Mouse (Mus musculus) v-Abl transformed pro-B cells (cell line): ENCODE measurements at regions not wholly inside any gene's neighbourhood (a gene's known extent, or its start where the extent isn't known, plus 50 kb on each side); places are given as distances from the start of the nearest gene placed in this dataset.

Source experiments
- in situ Hi-C, 2 experiments: fragments of 400-800 bp; cut with MboI; formaldehyde crosslinking; loops; one replicate each; pipeline ENCODE4 v1.15.1; 2025; ENCODE audit not compliant: unreplicated experiment in 2 of 2

DNA sequence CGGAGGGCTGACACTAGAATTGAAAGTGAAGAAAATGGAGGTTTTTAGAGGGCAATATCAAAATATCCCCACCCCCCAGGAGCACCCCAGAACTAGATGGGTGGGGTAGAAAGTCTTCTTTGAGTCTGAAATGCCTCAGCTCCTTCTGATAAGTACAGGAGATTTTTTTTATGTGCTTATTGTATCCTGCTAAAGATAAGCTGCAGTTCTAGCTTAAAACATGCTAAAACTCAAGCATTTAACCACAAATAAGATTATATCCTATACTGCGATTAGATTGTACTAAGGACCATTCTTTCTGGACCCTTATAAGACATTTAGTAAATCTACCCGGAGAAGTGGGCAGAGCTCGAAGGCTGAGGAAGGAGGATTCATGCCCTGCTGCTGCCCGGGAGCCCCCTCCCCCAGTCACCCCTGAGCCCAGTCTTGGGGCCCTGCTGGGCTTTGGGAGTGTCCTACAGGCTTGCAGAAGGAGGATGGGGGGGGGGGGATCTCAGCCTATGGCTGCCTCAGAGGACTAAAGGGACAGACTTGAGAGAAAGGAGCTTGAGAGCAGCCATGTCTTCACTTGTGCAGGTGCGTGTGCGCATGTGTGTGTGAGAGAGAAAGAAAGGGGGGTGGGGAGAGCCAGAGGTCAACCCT lies 61.5 kb upstream of the Galnt10 start:
- in situ Hi-C loops: loop anchor here in 1 of 2 experiments (25.0 kb wide), 1 partner anchor 1446 kb away; no protein-coding TSS in a partner anchor

DNA sequence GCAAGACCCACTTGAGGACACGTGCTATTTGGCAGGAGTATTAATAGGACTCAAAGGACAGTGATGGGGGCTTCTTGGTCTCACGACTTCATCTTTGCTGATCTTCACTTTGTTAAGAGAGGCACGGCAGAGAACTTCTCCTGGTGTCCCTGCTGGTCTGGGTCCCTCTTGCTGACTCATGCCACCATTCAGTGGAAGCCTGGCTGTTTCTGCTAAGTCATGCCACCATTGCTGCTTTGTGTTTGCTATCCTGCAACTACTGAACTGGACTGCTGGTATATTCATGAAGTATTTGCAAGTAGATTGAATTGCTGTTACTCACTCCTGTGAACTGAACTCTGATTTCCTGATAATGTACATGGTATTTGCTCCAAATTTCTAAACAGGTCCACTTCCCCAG lies 59.6 kb upstream of the Galnt10 start:
- in situ Hi-C loops: loop anchor here in 1 of 2 experiments (25.0 kb wide), 1 partner anchor 1448 kb away; no protein-coding TSS in a partner anchor

GRCm38 (mm10) chr11:57592228-57592748 lies 53.0 kb upstream of the Galnt10 start:
- in situ Hi-C loops: loop anchor here in 1 of 2 experiments (25.0 kb wide), 1 partner anchor 1455 kb away; no protein-coding TSS in a partner anchor
